Mouse (Mus musculus): ENCODE measurements around the gene Insc. TPM values are rescaled to one million over a fixed set of nuclear protein-coding genes. Genes with fewer than 3 reads are reported as not detected.

Insc gene
- polyA plus RNA-seq, 1 experiment from 2014 or later: 1.7 TPM

- Histone ChIP-seq H3K36me3 (ENCODE audit: control insufficient read depth, insufficient read depth, low read length) (no peaks in the 10 kb centered on the region), H3K27me3 (ENCODE audit: control insufficient read depth, insufficient read depth, low read depth, low read length) (no peaks in the 10 kb centered on the region), H3K4me2 (ENCODE audit: low read length) (no peak overlapping the region), H3K9ac (ENCODE audit: low read depth, low read length) (no peak overlapping the region), H3K4me1 (ENCODE audit: control insufficient read depth, insufficient read depth, low read length) (no peaks in the 10 kb centered on the region), H3K9me3 (replicated peaks; ENCODE audit: control insufficient read depth, low read length, poor library complexity, severe bottlenecking) (no peaks in the 10 kb centered on the region), H3K4me3 (ENCODE audit: low read depth, low read length) (no peak overlapping the region), H3K27ac (ENCODE audit: low read length) (no peak overlapping the region)
- WGBS: 63% methylated on average over 3 of the region's 3 CpGs
- no peak for ATAC-seq
These were observed 88.9 kb downstream of the Insc start for GRCm38 (mm10) chr7:114832257-114832940.

DNA sequence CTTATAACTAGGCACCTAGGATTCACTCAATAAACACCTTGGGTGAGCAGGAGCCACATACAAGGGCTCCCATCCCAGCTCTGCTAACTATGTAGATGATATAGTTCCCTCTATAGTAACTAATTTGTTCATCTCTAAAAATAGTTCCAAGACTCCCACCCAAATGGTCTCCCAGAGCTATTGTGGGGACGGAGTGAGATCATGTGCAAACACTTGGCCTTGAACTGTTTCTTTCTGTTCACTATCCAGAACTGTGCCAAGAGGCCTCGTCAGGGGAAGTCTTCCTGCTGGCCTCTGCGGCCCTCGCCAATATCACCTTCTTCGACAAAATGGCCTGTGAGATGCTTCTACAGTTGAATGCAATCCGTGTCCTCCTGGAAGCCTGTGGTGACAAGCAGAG is 91.0 kb downstream of the Insc start:
- no peaks in the 10 kb centered on the region for H3K9me3 ChIP-seq (replicated peaks; ENCODE audit: control insufficient read depth, low read length, poor library complexity, severe bottlenecking)
- no peak for ATAC-seq
- no peaks in the 10 kb centered on the region for H3K36me3 ChIP-seq (ENCODE audit: control insufficient read depth, insufficient read depth, low read length)
- no peak overlapping the region for H3K9ac ChIP-seq (ENCODE audit: low read depth, low read length)
- H3K27ac ChIP-seq (ENCODE audit: low read length): no peak overlapping the region
- WGBS: 94% methylated on average over 6 of the region's 6 CpGs
- H3K4me2 ChIP-seq (ENCODE audit: low read length): no peak overlapping the region
- no peaks in the 10 kb centered on the region for H3K27me3 ChIP-seq (ENCODE audit: control insufficient read depth, insufficient read depth, low read depth, low read length)
- no peaks in the 10 kb centered on the region for H3K4me1 ChIP-seq (ENCODE audit: control insufficient read depth, insufficient read depth, low read length)
- H3K4me3 ChIP-seq (ENCODE audit: low read depth, low read length): no peak overlapping the region

GRCm38 (mm10) chr7:114837268-114837667 is 93.8 kb downstream of the Insc start:
- 83% methylated on average over 3 of the region's 3 CpGs for WGBS
- Histone ChIP-seq H3K4me2 (ENCODE audit: low read length) (no peak overlapping the region), H3K27me3 (ENCODE audit: control insufficient read depth, insufficient read depth, low read depth, low read length) (no peaks in the 10 kb centered on the region), H3K4me3 (ENCODE audit: low read depth, low read length) (no peak overlapping the region), H3K4me1 (ENCODE audit: control insufficient read depth, insufficient read depth, low read length) (no peaks in the 10 kb centered on the region), H3K9me3 (replicated peaks; ENCODE audit: control insufficient read depth, low read length, poor library complexity, severe bottlenecking) (no peaks in the 10 kb centered on the region), H3K27ac (ENCODE audit: low read length) (no peak overlapping the region), H3K9ac (ENCODE audit: low read depth, low read length) (no peak overlapping the region), H3K36me3 (ENCODE audit: control insufficient read depth, insufficient read depth, low read length) (no peaks in the 10 kb centered on the region)
- no peak for ATAC-seq

GRCm38 (mm10) chr7:114840029-114840745 is 96.7 kb downstream of the Insc start:
- no peaks in the 10 kb centered on the region for H3K9me3 ChIP-seq (replicated peaks; ENCODE audit: control insufficient read depth, low read length, poor library complexity, severe bottlenecking)
- no peak overlapping the region for H3K9ac ChIP-seq (ENCODE audit: low read depth, low read length)
- 69% methylated on average over 5 of the region's 5 CpGs for WGBS
- no peaks in the 10 kb centered on the region for H3K36me3 ChIP-seq (ENCODE audit: control insufficient read depth, insufficient read depth, low read length)
- H3K27ac ChIP-seq (ENCODE audit: low read length): no peak overlapping the region
- 0 out of 2 replicates have a peak, but pooled peaks cover 3% of the 10 kb centered on the region for H3K4me1 ChIP-seq (ENCODE audit: control insufficient read depth, insufficient read depth, low read length)
- H3K4me2 ChIP-seq (ENCODE audit: low read length): no peak overlapping the region
- no peak overlapping the region for H3K4me3 ChIP-seq (ENCODE audit: low read depth, low read length)
- H3K27me3 ChIP-seq (ENCODE audit: control insufficient read depth, insufficient read depth, low read depth, low read length): no peaks in the 10 kb centered on the region
- no peak for ATAC-seq

DNA sequence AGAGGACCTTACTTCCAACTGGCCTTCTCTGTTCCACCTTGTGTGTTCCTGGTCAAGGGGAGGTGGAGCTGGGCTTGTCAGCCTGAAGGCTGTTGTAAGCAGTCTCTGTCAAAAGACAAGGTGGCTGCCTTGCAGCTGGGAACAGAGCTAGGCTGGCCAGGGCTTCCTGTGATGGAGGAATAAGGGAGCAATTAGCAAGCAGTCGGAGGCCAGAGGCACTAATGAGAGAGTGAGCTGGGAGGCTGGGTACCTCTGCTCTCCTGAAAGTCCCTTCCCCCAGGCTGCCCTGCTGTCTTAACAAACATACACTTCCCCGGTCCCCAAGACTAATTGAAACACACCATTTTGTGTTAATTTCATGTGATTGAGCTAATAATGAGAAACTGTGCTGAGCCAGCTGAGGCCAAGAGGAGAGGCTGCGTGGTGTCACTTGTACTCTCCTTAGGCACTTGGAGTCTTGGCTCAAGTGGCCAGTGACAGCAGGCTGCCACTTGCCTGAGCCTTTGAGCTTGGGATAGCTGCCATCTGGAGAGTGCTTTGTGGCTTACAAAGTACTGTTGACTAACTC is 99.2 kb downstream of the Insc start:
- H3K4me2 ChIP-seq (ENCODE audit: low read length): no peak overlapping the region
- H3K4me3 ChIP-seq (ENCODE audit: low read depth, low read length): no peak overlapping the region
- H3K36me3 ChIP-seq (ENCODE audit: control insufficient read depth, insufficient read depth, low read length): no peaks in the 10 kb centered on the region
- H3K27me3 ChIP-seq (ENCODE audit: control insufficient read depth, insufficient read depth, low read depth, low read length): no peaks in the 10 kb centered on the region
- no peaks in the 10 kb centered on the region for H3K9me3 ChIP-seq (replicated peaks; ENCODE audit: control insufficient read depth, low read length, poor library complexity, severe bottlenecking)
- peak; percentile 80 for ATAC-seq
- WGBS: 17% methylated on average over 3 of the region's 3 CpGs
- H3K4me1 ChIP-seq (ENCODE audit: control insufficient read depth, insufficient read depth, low read length): 0 out of 2 replicates have a peak, but pooled peaks cover 3% of the 10 kb centered on the region
- H3K27ac ChIP-seq (ENCODE audit: low read length): no peak overlapping the region
- no peak overlapping the region for H3K9ac ChIP-seq (ENCODE audit: low read depth, low read length)

GRCm38 (mm10) chr7:114847179-114847578 is 103.7 kb downstream of the Insc start:
- 0 out of 2 replicates have a peak, but pooled peaks cover 3% of the 10 kb centered on the region for H3K4me1 ChIP-seq (ENCODE audit: control insufficient read depth, insufficient read depth, low read length)
- no peak overlapping the region for H3K4me2 ChIP-seq (ENCODE audit: low read length)
- H3K9ac ChIP-seq (ENCODE audit: low read depth, low read length): no peak overlapping the region
- H3K4me3 ChIP-seq (ENCODE audit: low read depth, low read length): no peak overlapping the region
- H3K9me3 ChIP-seq (replicated peaks; ENCODE audit: control insufficient read depth, low read length, poor library complexity, severe bottlenecking): no peaks in the 10 kb centered on the region
- H3K36me3 ChIP-seq (ENCODE audit: control insufficient read depth, insufficient read depth, low read length): no peaks in the 10 kb centered on the region
- no peak overlapping the region for H3K27ac ChIP-seq (ENCODE audit: low read length)
- H3K27me3 ChIP-seq (ENCODE audit: control insufficient read depth, insufficient read depth, low read depth, low read length): no peaks in the 10 kb centered on the region
- ATAC-seq: no peak
- WGBS: 91% methylated on average over 2 of the region's 2 CpGs

DNA sequence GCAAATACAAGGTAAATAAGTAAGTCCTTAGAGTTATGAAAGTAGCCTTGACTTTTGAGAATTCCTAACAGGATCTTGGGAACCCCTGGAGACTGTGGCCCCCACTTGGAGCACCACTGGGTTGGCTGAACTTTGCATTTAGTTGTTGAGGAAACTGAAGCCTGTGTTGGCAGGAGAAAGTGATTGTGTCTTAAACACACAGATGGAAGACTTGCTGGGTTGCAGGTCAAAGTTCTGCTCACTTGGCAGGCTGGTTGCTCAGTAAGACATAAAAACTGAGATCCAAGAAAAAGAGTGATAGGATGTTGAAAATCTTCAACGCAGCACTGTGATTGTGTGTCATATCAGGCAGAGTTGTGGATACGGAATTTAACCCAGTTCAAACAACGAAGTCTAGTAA is 108.9 kb downstream of the Insc start:
- no peak overlapping the region for H3K4me3 ChIP-seq (ENCODE audit: low read depth, low read length)
- H3K9me3 ChIP-seq (replicated peaks; ENCODE audit: control insufficient read depth, low read length, poor library complexity, severe bottlenecking): no peaks in the 10 kb centered on the region
- no peaks in the 10 kb centered on the region for H3K4me1 ChIP-seq (ENCODE audit: control insufficient read depth, insufficient read depth, low read length)
- no peak overlapping the region for H3K4me2 ChIP-seq (ENCODE audit: low read length)
- ATAC-seq: no peak
- H3K9ac ChIP-seq (ENCODE audit: low read depth, low read length): no peak overlapping the region
- H3K36me3 ChIP-seq (ENCODE audit: control insufficient read depth, insufficient read depth, low read length): no peaks in the 10 kb centered on the region
- no peaks in the 10 kb centered on the region for H3K27me3 ChIP-seq (ENCODE audit: control insufficient read depth, insufficient read depth, low read depth, low read length)
- no peak overlapping the region for H3K27ac ChIP-seq (ENCODE audit: low read length)
- WGBS: 93% methylated on average over 3 of the region's 3 CpGs

GRCm38 (mm10) chr7:114854169-114854568 is 110.7 kb downstream of the Insc start:
- Histone ChIP-seq H3K4me1 (ENCODE audit: control insufficient read depth, insufficient read depth, low read length) (no peaks in the 10 kb centered on the region), H3K9me3 (replicated peaks; ENCODE audit: control insufficient read depth, low read length, poor library complexity, severe bottlenecking) (no peaks in the 10 kb centered on the region), H3K4me3 (ENCODE audit: low read depth, low read length) (no peak overlapping the region), H3K36me3 (ENCODE audit: control insufficient read depth, insufficient read depth, low read length) (no peaks in the 10 kb centered on the region), H3K9ac (ENCODE audit: low read depth, low read length) (no peak overlapping the region), H3K4me2 (ENCODE audit: low read length) (no peak overlapping the region), H3K27ac (ENCODE audit: low read length) (no peak overlapping the region), H3K27me3 (ENCODE audit: control insufficient read depth, insufficient read depth, low read depth, low read length) (no peaks in the 10 kb centered on the region)
- ATAC-seq: no peak
- WGBS: 60% methylated on average over 2 of the region's 2 CpGs

DNA sequence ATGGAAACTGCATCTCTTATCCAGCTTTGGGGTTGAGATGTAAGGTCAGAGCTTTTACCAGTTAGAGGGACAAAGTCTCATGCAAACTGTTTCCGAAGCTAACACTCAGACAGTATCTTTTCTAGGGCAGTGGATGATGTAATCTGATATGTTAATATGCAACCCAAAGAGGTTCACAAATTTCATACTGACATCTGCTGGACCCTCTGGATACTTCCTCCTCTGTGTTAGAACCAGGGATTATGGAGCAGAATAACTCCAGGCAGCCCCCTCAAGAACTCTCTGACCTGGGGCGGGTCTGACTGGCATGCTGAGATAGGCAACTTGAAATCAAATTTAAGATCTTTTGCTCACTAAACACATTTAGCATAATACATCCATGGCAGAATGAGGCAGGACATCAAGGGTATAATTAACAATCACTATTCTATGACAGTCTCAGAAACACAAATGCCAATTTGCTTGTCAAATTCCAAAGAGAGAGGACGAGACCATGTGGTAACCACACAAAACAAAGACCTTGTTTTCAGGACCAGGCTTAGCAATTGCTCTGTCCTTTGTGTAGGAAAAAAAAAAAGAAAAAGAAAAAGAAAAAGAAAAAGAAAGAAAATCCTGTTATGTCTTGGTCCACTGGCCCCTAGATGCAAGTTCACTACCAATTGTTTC is 117.5 kb downstream of the Insc start:
- H3K9ac ChIP-seq (ENCODE audit: low read depth, low read length): no peak overlapping the region
- no peaks in the 10 kb centered on the region for H3K9me3 ChIP-seq (replicated peaks; ENCODE audit: control insufficient read depth, low read length, poor library complexity, severe bottlenecking)
- H3K4me3 ChIP-seq (ENCODE audit: low read depth, low read length): no peak overlapping the region
- H3K4me2 ChIP-seq (ENCODE audit: low read length): no peak overlapping the region
- H3K27me3 ChIP-seq (ENCODE audit: control insufficient read depth, insufficient read depth, low read depth, low read length): no peaks in the 10 kb centered on the region
- no peak overlapping the region for H3K27ac ChIP-seq (ENCODE audit: low read length)
- no peak for ATAC-seq
- WGBS: 59% methylated on average over 3 of the region's 3 CpGs
- no peaks in the 10 kb centered on the region for H3K4me1 ChIP-seq (ENCODE audit: control insufficient read depth, insufficient read depth, low read length)
- no peaks in the 10 kb centered on the region for H3K36me3 ChIP-seq (ENCODE audit: control insufficient read depth, insufficient read depth, low read length)
